Mouse (Mus musculus) intestine, embryonic 16.5 days (tissue): ENCODE measurements around the gene Ttc7b. TPM values are rescaled to one million over a fixed set of nuclear protein-coding genes. Genes with fewer than 3 reads are reported as not detected.

ENCODE experiments used
- ATAC-seq: fragments of 200-750 bp; cut with Nextera tagmentation; 2 replicates; pipeline ENCODE4 v1.8.0; 2017; ENCODE audit warnings: moderate TSS enrichment, moderate library complexity
- H3K27ac ChIP-seq: fragments of 300-500 bp; sonication (generic); 2 replicates; pipeline ENCODE4 v1.5.1; 2014; ENCODE audit warnings: mild to moderate bottlenecking, low read length
- H3K27me3 ChIP-seq: fragments of 300-500 bp; sonication (generic); replicated peaks from 2 replicates; pipeline ENCODE4 v1.6.1; 2014; ENCODE audit warnings: low read length, control low read depth, mixed read lengths; ENCODE audit not compliant: control insufficient read depth, insufficient read depth
- H3K36me3 ChIP-seq: fragments of 300-500 bp; sonication (generic); 2 replicates; pipeline ENCODE4 v1.6.1; 2014; ENCODE audit warnings: low read length, control low read depth; ENCODE audit not compliant: control insufficient read depth, insufficient read depth
- H3K4me1 ChIP-seq: fragments of 300-500 bp; sonication (generic); 2 replicates; pipeline ENCODE4 v1.6.1; 2014; ENCODE audit warnings: low read length, control low read depth, mixed read lengths; ENCODE audit not compliant: control insufficient read depth, insufficient read depth
- H3K4me2 ChIP-seq: fragments of 300-500 bp; sonication (generic); 2 replicates; pipeline ENCODE4 v1.6.1; 2014; ENCODE audit warnings: low read depth, low read length, control low read depth
- H3K4me3 ChIP-seq: fragments of 300-500 bp; sonication (generic); 2 replicates; pipeline ENCODE4 v1.5.1; 2014; ENCODE audit warnings: mild to moderate bottlenecking, low read length
- H3K9ac ChIP-seq: fragments of 300-500 bp; sonication (generic); 2 replicates; pipeline ENCODE4 v1.6.1; 2014; ENCODE audit warnings: low read depth, low read length
- H3K9me3 ChIP-seq: fragments of 300-500 bp; sonication (generic); 2 replicates; pipeline ENCODE4 v1.6.1; 2016; ENCODE audit warnings: low read length, control low read depth; ENCODE audit not compliant: control insufficient read depth
- WGBS: fragments of 180-500 bp; shearing (Covaris S2); extraction: QIAGEN DNeasy Blood & Tissue Kit; methylation state at CpG from one replicate; pipeline ENCODE4 v1.1.7; 2014; 5-methylcytosine and 5-hydroxymethylcytosine counted together
- polyA plus RNA-seq: library from polyadenylated mRNA; unstranded; fragments of >200 nt; fragmentation: Nextera tagmentation; extraction: Ambion mirVana; gene quantifications from 2 replicates; pipeline ENCODE4 v1.2.1, GENCODE M21; 2015

Gene Ttc7b
- polyA plus RNA-seq, 1 experiment from 2014 or later, result 2.4 TPM

GRCm38 (mm10) chr12:100325212-100325611 is 195.4 kb downstream of the Ttc7b start:
- Histone ChIP-seq H3K36me3 (no peaks in the 10 kb centered on the region), H3K4me2 (no peak overlapping the region), H3K4me1 (no peaks in the 10 kb centered on the region), H3K27ac (no peak overlapping the region), H3K9ac (no peak overlapping the region), H3K27me3 (no peaks in the 10 kb centered on the region), H3K9me3 (no peaks in the 10 kb centered on the region), H3K4me3 (no peak overlapping the region)
- ATAC-seq, result no peak
- WGBS, result 91% methylated on average over 8 of the region's 8 CpGs

DNA sequence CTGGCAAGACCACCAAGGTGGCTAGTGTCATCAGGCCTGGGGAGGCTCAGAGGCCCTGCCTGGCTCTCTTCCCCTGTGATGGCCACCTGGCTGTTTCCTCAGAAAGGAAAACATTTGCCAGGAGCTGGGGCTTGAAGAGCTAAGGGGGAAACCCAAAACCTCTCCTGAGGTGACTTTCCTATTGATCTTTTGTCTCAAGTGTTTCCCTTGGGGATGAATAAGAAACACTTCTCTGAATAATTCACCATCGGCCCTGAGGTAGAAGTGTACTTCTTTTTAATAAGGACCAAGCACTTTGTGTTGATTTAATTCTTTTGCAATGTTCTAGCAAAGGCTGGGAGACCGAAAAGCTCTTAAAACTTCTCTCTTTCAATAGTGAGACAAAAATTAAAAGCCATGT is 197.0 kb downstream of the Ttc7b start:
- Histone ChIP-seq H3K4me3 (no peak overlapping the region), H3K36me3 (no peaks in the 10 kb centered on the region), H3K27me3 (no peaks in the 10 kb centered on the region), H3K4me1 (no peaks in the 10 kb centered on the region), H3K4me2 (no peak overlapping the region), H3K27ac (no peak overlapping the region), H3K9ac (no peak overlapping the region), H3K9me3 (no peaks in the 10 kb centered on the region)
- ATAC-seq, result no peak
- 83% methylated on average over 2 of the region's 2 CpGs for WGBS

- H3K4me3 ChIP-seq, result no peak overlapping the region
- WGBS, result 87% methylated on average over 2 of the region's 2 CpGs
- H3K27ac ChIP-seq, result no peak overlapping the region
These were observed 198.4 kb downstream of the Ttc7b start for GRCm38 (mm10) chr12:100322225-100322624.

DNA sequence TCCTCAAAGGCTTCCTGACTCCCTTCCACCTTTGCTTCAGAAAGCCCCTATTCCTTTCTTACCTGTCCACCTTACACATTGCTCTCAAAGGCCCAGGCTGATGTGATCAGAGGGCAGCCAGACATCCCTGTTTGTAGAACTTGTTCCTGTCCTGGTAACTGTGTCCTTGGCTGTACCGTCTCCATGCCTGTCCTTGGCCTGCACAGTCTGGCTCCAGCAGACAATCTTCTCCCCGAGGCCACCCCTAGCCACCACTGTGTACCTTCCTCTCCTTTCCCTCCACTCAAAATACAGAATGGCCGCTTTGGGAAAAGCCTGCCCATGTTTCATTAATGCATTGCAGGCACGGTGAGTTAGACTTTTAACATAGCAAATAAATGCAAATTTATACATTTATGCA is 199.1 kb downstream of the Ttc7b start:
- Histone ChIP-seq H3K9me3 (no peaks in the 10 kb centered on the region), H3K27ac (no peak overlapping the region), H3K9ac (no peak overlapping the region), H3K36me3 (no peaks in the 10 kb centered on the region), H3K27me3 (no peaks in the 10 kb centered on the region), H3K4me1 (no peaks in the 10 kb centered on the region), H3K4me3 (no peak overlapping the region), H3K4me2 (no peak overlapping the region)
- 76% methylated on average over 4 of the region's 4 CpGs for WGBS
- ATAC-seq, result no peak

More at GRCm38 (mm10) chr12:100322225-100322624, 198.4 kb downstream of the Ttc7b start:
- Histone ChIP-seq H3K36me3 (no peaks in the 10 kb centered on the region), H3K9ac (no peak overlapping the region), H3K27me3 (no peaks in the 10 kb centered on the region), H3K9me3 (no peaks in the 10 kb centered on the region), H3K4me2 (no peak overlapping the region), H3K4me1 (no peaks in the 10 kb centered on the region)
- ATAC-seq, result no peak

- Histone ChIP-seq H3K27ac (no peak overlapping the region), H3K4me3 (no peak overlapping the region), H3K27me3 (no peaks in the 10 kb centered on the region), H3K9ac (no peak overlapping the region), H3K4me1 (no peaks in the 10 kb centered on the region), H3K9me3 (no peaks in the 10 kb centered on the region), H3K36me3 (no peaks in the 10 kb centered on the region), H3K4me2 (no peak overlapping the region)
- WGBS, result 84% methylated on average over 4 of the region's 4 CpGs
- ATAC-seq, result no peak
These were observed 200.9 kb downstream of the Ttc7b start for GRCm38 (mm10) chr12:100319746-100320145.

DNA sequence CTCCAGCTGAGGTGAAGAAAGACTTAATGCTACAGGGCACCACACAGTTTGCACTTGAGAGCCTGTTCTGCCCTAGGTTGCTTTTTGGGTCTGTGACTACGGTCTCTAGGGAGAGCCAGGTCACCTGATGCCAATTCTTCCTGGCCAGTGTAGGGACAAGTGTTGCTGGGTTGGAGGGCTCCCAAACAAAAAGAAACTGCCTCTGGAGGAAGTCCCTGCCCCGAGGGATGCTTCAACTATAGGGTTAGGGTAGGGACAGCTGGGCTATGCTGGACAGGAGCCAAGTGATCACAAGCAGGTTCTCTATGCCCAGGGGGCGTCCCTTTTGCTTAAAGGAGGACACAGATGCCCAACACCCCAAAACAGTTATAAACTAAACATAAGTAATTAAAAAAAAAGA is 202.7 kb downstream of the Ttc7b start:
- Histone ChIP-seq H3K9ac (no peak overlapping the region), H3K4me3 (no peak overlapping the region), H3K4me2 (no peak overlapping the region), H3K36me3 (no peaks in the 10 kb centered on the region), H3K4me1 (no peaks in the 10 kb centered on the region), H3K9me3 (no peaks in the 10 kb centered on the region), H3K27me3 (no peaks in the 10 kb centered on the region), H3K27ac (no peak overlapping the region)
- WGBS, result 65% methylated on average over 3 of the region's 3 CpGs
- no peak for ATAC-seq

- Histone ChIP-seq H3K4me1 (no peaks in the 10 kb centered on the region), H3K9me3 (no peaks in the 10 kb centered on the region), H3K4me2 (no peak overlapping the region), H3K36me3 (no peaks in the 10 kb centered on the region), H3K27ac (no peak overlapping the region), H3K9ac (no peak overlapping the region), H3K4me3 (no peak overlapping the region), H3K27me3 (no peaks in the 10 kb centered on the region)
- WGBS, result 73% methylated on average over 9 of the region's 9 CpGs
- ATAC-seq, result no peak
These were observed 204.5 kb downstream of the Ttc7b start for GRCm38 (mm10) chr12:100316094-100316493.

GRCm38 (mm10) chr12:100315119-100315885 is 205.3 kb downstream of the Ttc7b start:
- Histone ChIP-seq H3K27ac (no peak overlapping the region), H3K4me3 (no peak overlapping the region), H3K4me1 (no peaks in the 10 kb centered on the region), H3K27me3 (no peaks in the 10 kb centered on the region), H3K9me3 (no peaks in the 10 kb centered on the region), H3K9ac (no peak overlapping the region), H3K4me2 (no peak overlapping the region), H3K36me3 (no peaks in the 10 kb centered on the region)
- 65% methylated on average over 8 of the region's 8 CpGs for WGBS
- ATAC-seq, result no peak

- no peak overlapping the region for H3K4me2 ChIP-seq
- H3K9ac ChIP-seq, result no peak overlapping the region
- ATAC-seq, result no peak
- H3K27ac ChIP-seq, result no peak overlapping the region
- H3K36me3 ChIP-seq, result no peaks in the 10 kb centered on the region
- 46% methylated on average over 12 of the region's 12 CpGs for WGBS
- H3K9me3 ChIP-seq, result no peaks in the 10 kb centered on the region
- H3K27me3 ChIP-seq, result no peaks in the 10 kb centered on the region
- H3K4me1 ChIP-seq, result no peaks in the 10 kb centered on the region
- H3K4me3 ChIP-seq, result no peak overlapping the region
These were observed 206.7 kb downstream of the Ttc7b start for GRCm38 (mm10) chr12:100313785-100314375.
